Mouse (Mus musculus): ENCODE measurements around the gene Gng4. TPM values are rescaled to one million over a fixed set of nuclear protein-coding genes. Genes with fewer than 3 reads are reported as not detected.

The Gng4 gene
- polyA plus RNA-seq, 1 experiment = 1.6 TPM

GRCm38 (mm10) chr13:13808337-13809132, 24.7 kb downstream of the Gng4 start:
- DNase-seq = peak; percentile 27
- Histone ChIP-seq H3K36me3 (ENCODE audit: control insufficient read depth, insufficient read depth, low read length) (no peaks in the 10 kb centered on the region), H3K27me3 (ENCODE audit: control insufficient read depth, insufficient read depth, low read length) (no peaks in the 10 kb centered on the region), H3K4me3 (ENCODE audit: control insufficient read depth, insufficient read depth, low read length) (no peak overlapping the region), H3K4me1 (replicated peaks; ENCODE audit: control insufficient read depth, insufficient read depth, low read length) (peaks cover 12% of the 10 kb centered on the region), H3K27ac (ENCODE audit: control insufficient read depth, insufficient read depth, low read length) (no peak overlapping the region; the same call in 1 of the 2 replicates)
- TF ChIP-seq POLR2A (IDR thresholded peaks at IDR 0.05; ENCODE audit: control insufficient read depth, extremely low read depth, insufficient read depth, low read length, poor library complexity) = no peak
- no peak for TF ChIP-seq CTCF (IDR thresholded peaks at IDR 0.05; ENCODE audit: borderline replicate concordance, control insufficient read depth, extremely low read depth, insufficient read depth, low read length, poor library complexity)
- 20% methylated on average over 11 of the region's 11 CpGs for WGBS

- 75% methylated on average over 7 of the region's 7 CpGs for WGBS
- TF ChIP-seq POLR2A (IDR thresholded peaks at IDR 0.05; ENCODE audit: control insufficient read depth, extremely low read depth, insufficient read depth, low read length, poor library complexity) = no peak
- no peak for TF ChIP-seq CTCF (IDR thresholded peaks at IDR 0.05; ENCODE audit: borderline replicate concordance, control insufficient read depth, extremely low read depth, insufficient read depth, low read length, poor library complexity)
- Histone ChIP-seq H3K4me3 (ENCODE audit: control insufficient read depth, insufficient read depth, low read length) (no peak overlapping the region), H3K27ac (ENCODE audit: control insufficient read depth, insufficient read depth, low read length) (no peak overlapping the region), H3K27me3 (ENCODE audit: control insufficient read depth, insufficient read depth, low read length) (no peaks in the 10 kb centered on the region), H3K36me3 (ENCODE audit: control insufficient read depth, insufficient read depth, low read length) (no peaks in the 10 kb centered on the region), H3K4me1 (replicated peaks; ENCODE audit: control insufficient read depth, insufficient read depth, low read length) (peaks cover 12% of the 10 kb centered on the region)
- DNase-seq = no peak
Measured at GRCm38 (mm10) chr13:13810885-13811284, 27.0 kb downstream of the Gng4 start.

GRCm38 (mm10) chr13:13818696-13819095, 34.8 kb downstream of the Gng4 start:
- Histone ChIP-seq H3K27ac (ENCODE audit: control insufficient read depth, insufficient read depth, low read length) (no peak overlapping the region), H3K27me3 (ENCODE audit: control insufficient read depth, insufficient read depth, low read length) (no peaks in the 10 kb centered on the region), H3K4me1 (replicated peaks; ENCODE audit: control insufficient read depth, insufficient read depth, low read length) (no peaks in the 10 kb centered on the region), H3K4me3 (ENCODE audit: control insufficient read depth, insufficient read depth, low read length) (no peak overlapping the region), H3K36me3 (ENCODE audit: control insufficient read depth, insufficient read depth, low read length) (no peaks in the 10 kb centered on the region)
- WGBS = 88% methylated on average over 3 of the region's 3 CpGs
- no peak for TF ChIP-seq POLR2A (IDR thresholded peaks at IDR 0.05; ENCODE audit: control insufficient read depth, extremely low read depth, insufficient read depth, low read length, poor library complexity)
- TF ChIP-seq CTCF (IDR thresholded peaks at IDR 0.05; ENCODE audit: borderline replicate concordance, control insufficient read depth, extremely low read depth, insufficient read depth, low read length, poor library complexity) = no peak
- no peak for DNase-seq

GRCm38 (mm10) chr13:13820234-13821123, 36.6 kb downstream of the Gng4 start:
- H3K27me3 ChIP-seq (ENCODE audit: control insufficient read depth, insufficient read depth, low read length) = no peaks in the 10 kb centered on the region
- H3K27ac ChIP-seq (ENCODE audit: control insufficient read depth, insufficient read depth, low read length) = no peak overlapping the region
- no peaks in the 10 kb centered on the region for H3K36me3 ChIP-seq (ENCODE audit: control insufficient read depth, insufficient read depth, low read length)
- H3K4me3 ChIP-seq (ENCODE audit: control insufficient read depth, insufficient read depth, low read length) = no peak overlapping the region
- DNase-seq = no peak
- TF ChIP-seq CTCF (IDR thresholded peaks at IDR 0.05; ENCODE audit: borderline replicate concordance, control insufficient read depth, extremely low read depth, insufficient read depth, low read length, poor library complexity) = no peak
- TF ChIP-seq POLR2A (IDR thresholded peaks at IDR 0.05; ENCODE audit: control insufficient read depth, extremely low read depth, insufficient read depth, low read length, poor library complexity) = no peak
- WGBS = 69% methylated on average over 7 of the region's 7 CpGs
- no peaks in the 10 kb centered on the region for H3K4me1 ChIP-seq (replicated peaks; ENCODE audit: control insufficient read depth, insufficient read depth, low read length)

- Histone ChIP-seq H3K4me1 (replicated peaks; ENCODE audit: control insufficient read depth, insufficient read depth, low read length) (no peaks in the 10 kb centered on the region), H3K4me3 (ENCODE audit: control insufficient read depth, insufficient read depth, low read length) (no peak overlapping the region), H3K27ac (ENCODE audit: control insufficient read depth, insufficient read depth, low read length) (no peak overlapping the region), H3K27me3 (ENCODE audit: control insufficient read depth, insufficient read depth, low read length) (no peaks in the 10 kb centered on the region), H3K36me3 (ENCODE audit: control insufficient read depth, insufficient read depth, low read length) (no peaks in the 10 kb centered on the region)
- DNase-seq = no peak
- TF ChIP-seq CTCF (IDR thresholded peaks at IDR 0.05; ENCODE audit: borderline replicate concordance, control insufficient read depth, extremely low read depth, insufficient read depth, low read length, poor library complexity) (no peak), POLR2A (IDR thresholded peaks at IDR 0.05; ENCODE audit: control insufficient read depth, extremely low read depth, insufficient read depth, low read length, poor library complexity) (no peak)
- WGBS = 93% methylated on average over 7 of the region's 7 CpGs
Measured at GRCm38 (mm10) chr13:13824946-13825345, 41.1 kb downstream of the Gng4 start.

- TF ChIP-seq CTCF (IDR thresholded peaks at IDR 0.05; ENCODE audit: borderline replicate concordance, control insufficient read depth, extremely low read depth, insufficient read depth, low read length, poor library complexity) (no peak), POLR2A (IDR thresholded peaks at IDR 0.05; ENCODE audit: control insufficient read depth, extremely low read depth, insufficient read depth, low read length, poor library complexity) (no peak)
- 85% methylated on average over 6 of the region's 6 CpGs for WGBS
- DNase-seq = no peak
- Histone ChIP-seq H3K36me3 (ENCODE audit: control insufficient read depth, insufficient read depth, low read length) (no peaks in the 10 kb centered on the region), H3K4me3 (ENCODE audit: control insufficient read depth, insufficient read depth, low read length) (no peak overlapping the region), H3K27me3 (ENCODE audit: control insufficient read depth, insufficient read depth, low read length) (no peaks in the 10 kb centered on the region), H3K27ac (ENCODE audit: control insufficient read depth, insufficient read depth, low read length) (no peak overlapping the region), H3K4me1 (replicated peaks; ENCODE audit: control insufficient read depth, insufficient read depth, low read length) (0 out of 2 replicates have a peak, but pooled peaks cover 2% of the 10 kb centered on the region)
Measured at GRCm38 (mm10) chr13:13826533-13826932, 42.7 kb downstream of the Gng4 start.

Measured in thymus, adult 2 months (tissue).